Mouse (Mus musculus) kidney, postnatal 14 days (tissue): ENCODE data around the gene Rbm20.

Experiments
- DNase-seq: peaks from one replicate; pipeline ENCODE4 v3.0.0; 2022; ENCODE audit warnings: mixed read lengths

Gene Rbm20

GRCm38 (mm10) chr19:53760125-53761101, 83.3 kb downstream of the Rbm20 start:
- no peak for DNase-seq

GRCm38 (mm10) chr19:53762749-53763438, 85.8 kb downstream of the Rbm20 start:
- peak; percentile 30 for DNase-seq

GRCm38 (mm10) chr19:53764688-53765478, 87.8 kb downstream of the Rbm20 start:
- DNase-seq, result no peak

DNA sequence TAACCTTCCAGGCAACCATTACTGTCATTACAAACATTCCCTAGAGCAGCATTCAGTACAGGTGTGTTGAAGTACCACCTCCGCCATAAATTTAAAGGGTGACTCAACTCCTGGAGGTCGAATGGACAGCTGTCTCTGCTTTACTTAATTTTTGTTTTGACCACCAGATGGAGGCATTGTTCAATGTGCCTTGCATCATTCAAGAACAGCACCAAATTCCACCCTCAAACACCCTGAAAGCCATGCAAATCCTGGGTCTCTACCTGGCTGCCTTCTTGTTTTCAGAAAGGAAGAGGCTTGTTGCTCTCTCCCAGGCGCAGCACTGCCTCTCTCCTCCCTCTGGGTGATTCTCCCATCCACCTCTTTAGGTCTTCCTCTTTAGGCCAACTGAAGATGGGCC, 91.4 kb downstream of the Rbm20 start:
- DNase-seq, result peak; percentile 64

DNA sequence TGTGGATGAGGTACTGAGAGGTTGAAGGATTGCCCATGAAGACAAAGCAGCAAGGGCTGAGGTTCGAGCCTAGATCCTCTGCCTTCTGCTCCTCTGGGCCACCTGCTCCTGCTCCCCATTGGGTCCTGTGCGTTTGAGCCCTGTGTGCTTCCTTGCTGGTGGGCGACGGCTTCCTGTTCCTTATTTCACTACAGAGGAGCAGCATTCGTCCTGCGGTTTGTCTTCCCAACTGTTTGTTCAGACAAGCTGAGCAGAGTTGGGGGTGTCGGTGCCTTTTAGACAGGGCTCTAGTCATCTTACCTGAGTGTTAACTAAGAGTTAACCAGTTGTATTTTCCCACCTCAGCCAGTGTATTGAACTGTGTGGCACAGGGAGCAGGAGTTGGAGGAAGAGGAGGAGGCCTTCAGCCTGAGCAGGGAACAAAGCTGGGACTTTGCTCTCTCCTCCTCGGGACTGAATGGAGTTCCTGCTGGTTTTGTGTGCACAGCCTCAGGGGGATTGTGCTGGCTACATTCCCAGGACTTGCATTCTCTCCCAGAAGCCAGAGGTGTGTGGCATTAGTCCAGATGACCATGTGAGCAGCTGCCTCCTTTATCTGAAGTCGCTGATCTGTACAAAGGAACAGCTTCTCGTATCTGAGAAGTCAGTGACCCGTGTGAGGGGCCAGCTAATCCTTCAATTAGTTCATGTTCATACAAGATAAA, 97.0 kb downstream of the Rbm20 start:
- peak; percentile 89 for DNase-seq

GRCm38 (mm10) chr19:53774641-53775350, 97.7 kb downstream of the Rbm20 start:
- no peak for DNase-seq

GRCm38 (mm10) chr19:53779402-53779801, 102.3 kb downstream of the Rbm20 start:
- DNase-seq, result no peak

- no peak for DNase-seq
Measured at GRCm38 (mm10) chr19:53779818-53780217, 102.7 kb downstream of the Rbm20 start.

DNA sequence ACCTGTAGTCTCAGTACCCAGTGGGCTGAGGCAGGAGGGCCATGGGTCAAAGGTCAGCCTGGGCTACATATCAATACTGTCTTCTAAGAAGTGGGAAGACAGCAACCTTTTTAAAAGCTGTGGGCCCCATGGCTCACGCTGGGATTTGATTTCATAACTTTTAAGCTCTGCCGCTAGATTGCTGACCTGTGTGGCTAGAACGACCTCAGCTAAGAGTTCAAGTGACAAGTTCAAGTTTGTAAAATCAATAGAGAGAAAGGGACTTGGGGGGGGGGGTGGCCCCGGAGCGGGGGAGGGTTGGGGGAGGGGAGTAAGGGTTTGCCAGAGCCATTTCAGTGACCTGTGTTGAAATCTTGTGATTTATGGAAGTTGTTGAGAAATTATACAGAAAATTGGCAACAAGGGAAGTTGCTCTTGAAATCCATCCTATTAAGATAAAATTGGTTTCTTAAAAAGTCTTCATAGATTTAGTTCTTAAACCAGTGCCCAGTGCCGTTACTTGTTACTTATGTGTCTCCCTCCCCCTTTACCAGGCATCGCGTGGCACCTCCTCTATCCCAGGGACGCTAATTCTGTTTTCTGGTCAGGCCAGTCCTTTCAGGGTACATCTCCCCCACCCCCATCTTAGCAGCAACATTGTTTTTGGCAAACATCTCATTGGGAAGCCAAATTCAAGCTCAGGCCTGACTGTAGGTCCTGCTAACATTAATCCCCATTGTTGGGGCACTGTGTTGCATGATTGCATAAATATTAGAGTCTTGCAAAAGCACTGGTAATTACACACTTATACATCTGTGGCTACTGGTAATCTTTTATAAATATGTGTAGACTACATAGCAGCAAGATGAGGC, 103.9 kb downstream of the Rbm20 start:
- peak; percentile 28 for DNase-seq

GRCm38 (mm10) chr19:53781826-53782225, 104.7 kb downstream of the Rbm20 start:
- DNase-seq, result no peak

- no peak for DNase-seq
Measured at GRCm38 (mm10) chr19:53785352-53785751, 108.2 kb downstream of the Rbm20 start.

GRCm38 (mm10) chr19:53786239-53786638, 109.1 kb downstream of the Rbm20 start:
- no peak for DNase-seq

- no peak for DNase-seq
Measured at GRCm38 (mm10) chr19:53786836-53787235, 109.7 kb downstream of the Rbm20 start.

- DNase-seq, result no peak
Measured at GRCm38 (mm10) chr19:53788621-53789331, 111.7 kb downstream of the Rbm20 start.

GRCm38 (mm10) chr19:53789571-53789970, 112.5 kb downstream of the Rbm20 start:
- no peak for DNase-seq

DNA sequence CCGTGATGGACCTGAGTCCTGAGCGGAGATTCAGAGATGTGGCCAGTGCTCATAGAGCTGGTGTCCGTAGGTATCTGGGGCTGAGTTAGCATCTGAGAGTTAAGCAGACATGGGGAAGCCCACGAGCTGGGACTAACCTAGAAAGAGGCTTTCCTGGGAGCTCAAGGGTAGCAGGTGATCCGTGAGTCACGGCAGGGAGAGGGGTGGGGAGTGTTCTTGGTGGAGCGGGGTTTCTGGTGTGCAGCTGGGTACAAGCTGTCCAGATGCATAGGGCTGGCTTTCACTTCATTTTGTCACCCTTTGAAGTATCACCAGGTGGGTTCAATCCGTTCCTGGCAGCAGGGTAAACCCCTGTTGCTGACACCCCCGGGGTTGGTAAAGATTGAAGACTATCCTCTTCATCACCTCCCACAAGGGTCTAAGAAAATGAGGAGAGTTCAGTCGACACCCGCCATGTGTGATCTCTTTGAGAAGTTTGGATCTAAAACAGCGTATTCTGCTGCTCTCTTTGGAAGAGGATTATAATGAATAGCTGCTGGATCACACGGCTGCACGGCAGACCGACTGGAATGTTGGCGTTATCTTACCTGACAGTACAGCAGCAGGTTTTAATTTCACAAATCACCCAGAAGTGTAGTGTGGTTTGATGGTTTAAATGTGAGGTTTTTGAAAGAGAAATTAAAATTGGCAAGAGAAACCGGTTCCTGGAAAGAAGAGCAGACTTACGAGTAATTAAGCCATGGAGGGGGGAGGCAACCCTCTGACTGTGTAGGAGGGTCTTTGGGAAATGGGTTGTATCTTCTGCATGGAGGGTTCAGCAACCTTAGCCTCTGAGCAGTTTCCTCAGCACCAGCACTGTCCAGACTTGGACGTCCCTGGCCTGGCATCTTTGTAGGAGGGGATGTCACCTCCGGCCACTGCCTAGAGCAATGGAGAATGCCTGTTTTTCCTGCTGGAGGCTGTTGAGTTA, 114.9 kb downstream of the Rbm20 start:
- DNase-seq, result no peak

- peak; percentile 34 for DNase-seq
Measured at GRCm38 (mm10) chr19:53792976-53793897, 116.1 kb downstream of the Rbm20 start.
